Comparison of ENCODE assay signal across 11 mouse cellular contexts in genomic region chrX:103287846-103288377, GRCm38 (mm10). TPM values are rescaled to one million over a fixed set of nuclear protein-coding genes. Genes with fewer than 3 reads are reported as not detected.
DNase-seq lines count a peak whose midpoint lies in the region; ATAC-seq and TF ChIP-seq lines count a peak whose summit lies in the region.
"Had no signal": no experiment of that assay in that cellular context is flagged by ENCODE, and none has a peak within 500 bp of the region (broad histone marks: within the 10 kb centered on the region; RNA-seq: fewer than 3 reads in every experiment).

No protein-coding gene starts in this region.

- peaks cover 25% of the 10 kb centered on the region for H3K4me1 ChIP-seq in forebrain, embryonic 10.5 days
- H3K4me1 ChIP-seq in forebrain, embryonic 12.5 days, result peaks cover 9% of the 10 kb centered on the region
- peaks cover 14% of the 10 kb centered on the region for H3K4me1 ChIP-seq in lung, embryonic 15.5 days
- H3K4me1 ChIP-seq in intestine, postnatal 0 days (replicated peaks; ENCODE audit: control insufficient read depth, insufficient read depth, low read length), result no peaks in the 10 kb centered on the region
- peaks cover 8% of the 10 kb centered on the region for H3K4me1 ChIP-seq in neural tube, embryonic 15.5 days

- ATAC-seq in forebrain, embryonic 12.5 days (ENCODE audit: low FRiP score), result no peak
- no peak for ATAC-seq in lung, embryonic 15.5 days (ENCODE audit: borderline replicate concordance, extremely low read depth, low FRiP score, low TSS enrichment)
- no peak for ATAC-seq in intestine, postnatal 0 days
- peak; percentile 41; the same call in 1 of the 2 replicates for ATAC-seq in neural tube, embryonic 15.5 days (ENCODE audit: low FRiP score)

- peak overlapping the region; percentile 63; the same call in 1 of the 2 replicates for H3K27ac ChIP-seq in forebrain, embryonic 10.5 days
- H3K27ac ChIP-seq in forebrain, embryonic 12.5 days, result no peak overlapping the region
- peak overlapping the region; percentile 33; the same call in 1 of the 2 replicates for H3K27ac ChIP-seq in lung, embryonic 15.5 days
- H3K27ac ChIP-seq in intestine, postnatal 0 days (ENCODE audit: low read depth, low read length), result no peak overlapping the region
- 0 out of 2 replicates have a peak overlapping the region, but pooled peaks have one; percentile 37 for H3K27ac ChIP-seq in neural tube, embryonic 15.5 days (replicated peaks)

- no peak for DNase-seq in forebrain, embryonic 10.5 days (ENCODE audit: extremely low spot score, low spot score)
- DNase-seq in lung, postnatal 36 days, result no peak
- DNase-seq in liver, result no peak
- DNase-seq in frontal cortex, postnatal 25 days (ENCODE audit: low spot score in 2 of 2), result no peak
- DNase-seq: gastrocnemius, postnatal 36 days had no signal

- no peaks in the 10 kb centered on the region for H3K9me3 ChIP-seq in forebrain, embryonic 10.5 days
- no peaks in the 10 kb centered on the region for H3K9me3 ChIP-seq in forebrain, embryonic 12.5 days
- H3K9me3 ChIP-seq in lung, embryonic 15.5 days, result no peaks in the 10 kb centered on the region
- no peaks in the 10 kb centered on the region for H3K9me3 ChIP-seq in intestine, postnatal 0 days (ENCODE audit: control insufficient read depth)
- H3K9me3 ChIP-seq in neural tube, embryonic 15.5 days (replicated peaks), result no peaks in the 10 kb centered on the region

- H3K4me3 ChIP-seq in forebrain, embryonic 10.5 days, result no peak overlapping the region
- H3K4me3 ChIP-seq in forebrain, embryonic 12.5 days (replicated peaks), result no peak overlapping the region
- no peak overlapping the region for H3K4me3 ChIP-seq in lung, embryonic 15.5 days
- H3K4me3 ChIP-seq in intestine, postnatal 0 days (ENCODE audit: low read depth, low read length), result no peak overlapping the region
- H3K4me3 ChIP-seq in neural tube, embryonic 15.5 days (replicated peaks), result no peak overlapping the region

- no peak overlapping the region for H3K4me2 ChIP-seq in forebrain, embryonic 12.5 days
- no peak overlapping the region for H3K4me2 ChIP-seq in lung, embryonic 15.5 days
- H3K4me2 ChIP-seq in intestine, postnatal 0 days (replicated peaks; ENCODE audit: low read depth), result peak overlapping the region; percentile 35; the same call in 1 of the 2 replicates
- H3K4me2 ChIP-seq in neural tube, embryonic 15.5 days, result peak overlapping the region; percentile 50; the same call in 1 of the 2 replicates

- H3K27me3 ChIP-seq in forebrain, embryonic 10.5 days (ENCODE audit: poor library complexity, severe bottlenecking), result peaks cover 95% of the 10 kb centered on the region
- peaks cover 33% of the 10 kb centered on the region for H3K27me3 ChIP-seq in forebrain, embryonic 12.5 days
- peaks cover 37% of the 10 kb centered on the region for H3K27me3 ChIP-seq in lung, embryonic 15.5 days
- H3K27me3 ChIP-seq in intestine, postnatal 0 days (replicated peaks; ENCODE audit: control insufficient read depth, insufficient read depth, low read length), result no peaks in the 10 kb centered on the region
- H3K27me3 ChIP-seq in neural tube, embryonic 15.5 days (replicated peaks), result peaks cover 33% of the 10 kb centered on the region

- no peak for TF ChIP-seq CTCF in intestine, postnatal 0 days (IDR thresholded peaks at IDR 0.05; ENCODE audit: low read depth)

- no peak overlapping the region for H3K9ac ChIP-seq in forebrain, embryonic 12.5 days
- no peak overlapping the region for H3K9ac ChIP-seq in lung, embryonic 15.5 days
- no peak overlapping the region for H3K9ac ChIP-seq in intestine, postnatal 0 days (ENCODE audit: low read depth, low read length)
- H3K9ac ChIP-seq in neural tube, embryonic 15.5 days (replicated peaks), result no peak overlapping the region

- WGBS in forebrain, embryonic 10.5 days, result 53% methylated on average over 10 of the region's 10 CpGs
- 36% methylated on average over 10 of the region's 10 CpGs for WGBS in forebrain, embryonic 12.5 days
- WGBS in lung, embryonic 15.5 days, result 26% methylated on average over 10 of the region's 10 CpGs
- 25% methylated on average over 10 of the region's 10 CpGs for WGBS in intestine, postnatal 0 days
- 26% methylated on average over 10 of the region's 10 CpGs for WGBS in neural tube, embryonic 15.5 days

- no peaks in the 10 kb centered on the region for H3K36me3 ChIP-seq in forebrain, embryonic 10.5 days (replicated peaks)
- no peaks in the 10 kb centered on the region for H3K36me3 ChIP-seq in forebrain, embryonic 12.5 days (replicated peaks)
- H3K36me3 ChIP-seq in lung, embryonic 15.5 days, result no peaks in the 10 kb centered on the region
- no peaks in the 10 kb centered on the region for H3K36me3 ChIP-seq in intestine, postnatal 0 days (ENCODE audit: control insufficient read depth, insufficient read depth)
- no peaks in the 10 kb centered on the region for H3K36me3 ChIP-seq in neural tube, embryonic 15.5 days

RNA-seq across cellular contexts. Expression of gene Cdx4, which starts 33.3 kb away (rescaled TPM):
- not detected in 2 replicates for polyA plus RNA-seq in forebrain, embryonic 10.5 days (2016; fragmentation: Nextera tagmentation; extraction: Ambion mirVana)
- not detected in 2 replicates for polyA plus RNA-seq in forebrain, embryonic 12.5 days (2016; fragmentation: Nextera tagmentation; extraction: Ambion mirVana)
- polyA plus RNA-seq in lung, embryonic 15.5 days (2015; fragmentation: Nextera tagmentation; extraction: Ambion mirVana), result not detected in 2 replicates
- polyA plus RNA-seq in intestine, postnatal 0 days (2015; fragmentation: Nextera tagmentation; extraction: Ambion mirVana), result not detected in 2 replicates
- polyA plus RNA-seq in neural tube, embryonic 15.5 days (2015; fragmentation: Nextera tagmentation; extraction: Ambion mirVana), result not detected in 2 replicates
- polyA plus RNA-seq: cortical plate, adult 2 months; intestine, embryonic 14.5 days had no signal

Comparison
In these comparisons a context has a peak if more than half of its experiments do, and no peak if none do; other contexts are left out.
1. H3K27ac ChIP-seq: peak in forebrain, embryonic 10.5 days (single experiment), lung, embryonic 15.5 days (single experiment) and neural tube, embryonic 15.5 days (single experiment); none in forebrain, embryonic 12.5 days (single experiment) and intestine, postnatal 0 days (single experiment).
2. H3K4me2 ChIP-seq: peak in intestine, postnatal 0 days (single experiment) and neural tube, embryonic 15.5 days (single experiment); none in forebrain, embryonic 12.5 days (single experiment) and lung, embryonic 15.5 days (single experiment).